Mouse (Mus musculus): ENCODE data around the gene Hist2h2aa1.
"Not testable (repeated sequence)": the region's sequence is repeated elsewhere in the genome, so short reads cannot be mapped to it uniquely, and the experiment has no call there.

Hist2h2aa1 gene

DNA sequence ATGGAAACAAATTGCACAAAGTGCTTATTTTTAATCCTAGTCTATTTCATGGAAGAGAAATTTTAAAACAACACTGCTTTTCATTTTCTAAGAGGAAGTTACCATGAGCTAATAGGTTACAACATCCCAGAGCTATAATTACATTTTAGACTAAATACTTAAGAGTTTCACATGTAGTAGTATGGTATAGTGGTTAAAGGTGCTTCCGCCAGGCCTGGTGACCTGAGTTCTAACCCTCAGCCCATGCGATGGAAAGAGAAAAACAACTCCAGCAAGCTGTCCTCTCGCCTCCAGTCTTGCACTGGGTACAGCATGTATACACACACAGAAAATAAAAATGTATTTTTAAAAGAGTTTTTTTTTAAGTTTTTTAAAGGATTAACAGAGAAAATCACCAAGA is 6.5 kb downstream of the Hist2h2aa1 start:
- DNase-seq (ENCODE audit: low spot score in 2 of 2), result no peak

DNA sequence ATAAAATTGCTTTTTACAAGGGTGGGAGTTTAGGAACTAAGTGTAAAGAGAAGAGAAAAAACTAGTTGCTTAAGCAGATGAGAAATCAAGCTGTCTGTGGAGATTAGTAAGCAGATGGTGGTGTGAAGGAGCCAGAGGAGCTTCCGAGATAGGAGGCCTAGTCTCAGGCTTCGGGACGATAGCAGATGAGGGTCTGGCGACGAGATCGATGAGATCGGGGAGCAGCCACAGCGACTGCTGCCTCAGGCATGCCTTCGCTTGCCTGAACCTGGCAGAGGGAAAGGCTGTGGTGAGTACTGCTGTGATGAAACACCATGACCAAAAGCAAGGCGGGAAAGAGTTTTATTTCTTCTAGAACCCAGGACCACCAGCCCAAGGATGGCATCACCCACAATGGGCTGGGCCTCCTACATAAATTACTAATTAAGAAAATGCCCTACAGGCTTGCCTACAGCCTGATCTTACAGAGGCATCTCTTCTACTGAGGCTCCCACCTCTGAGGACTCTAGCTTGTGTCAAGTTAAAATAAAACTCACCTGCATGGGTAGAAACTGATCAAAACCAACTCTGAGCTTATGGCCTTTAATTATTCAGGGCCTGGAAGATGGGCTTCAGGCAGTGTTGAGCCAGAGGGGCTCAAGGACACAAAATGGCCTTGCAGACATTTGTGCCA is 9.5 kb downstream of the Hist2h2aa1 start:
- no peak for DNase-seq (ENCODE audit: low spot score in 2 of 2)

DNA sequence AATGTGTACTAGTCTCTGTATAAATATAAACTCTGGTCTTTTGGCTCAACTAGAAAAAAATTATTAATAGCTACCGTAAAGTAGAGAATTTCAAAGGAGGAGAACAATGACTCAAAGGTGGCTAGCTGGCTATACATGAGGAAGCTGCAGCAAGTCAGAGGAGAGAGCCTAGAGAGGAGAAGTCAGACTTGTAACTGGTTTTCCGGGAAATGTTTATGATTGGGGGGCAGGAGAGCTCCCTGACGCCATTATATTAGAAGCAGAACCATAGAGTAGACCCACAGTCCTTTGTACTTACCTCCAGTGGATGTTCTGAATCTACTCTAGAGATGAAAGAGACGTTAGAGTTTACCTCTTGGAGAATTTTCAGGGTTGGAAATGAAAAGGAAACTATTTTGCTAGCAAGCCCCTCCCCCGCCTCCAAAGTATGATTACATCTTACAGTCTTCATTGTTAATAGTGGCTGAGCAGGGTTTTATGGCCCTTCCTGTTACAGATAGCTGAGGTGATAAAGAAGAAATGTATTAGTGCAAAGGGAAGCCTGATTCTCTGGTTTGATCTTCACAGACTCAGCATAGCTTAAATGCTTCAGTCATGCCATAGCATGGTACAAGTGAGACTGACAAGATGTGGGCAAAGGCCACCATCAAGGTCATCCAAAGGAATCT is 10.8 kb downstream of the Hist2h2aa1 start:
- no peak for DNase-seq (ENCODE audit: low spot score in 2 of 2)

DNA sequence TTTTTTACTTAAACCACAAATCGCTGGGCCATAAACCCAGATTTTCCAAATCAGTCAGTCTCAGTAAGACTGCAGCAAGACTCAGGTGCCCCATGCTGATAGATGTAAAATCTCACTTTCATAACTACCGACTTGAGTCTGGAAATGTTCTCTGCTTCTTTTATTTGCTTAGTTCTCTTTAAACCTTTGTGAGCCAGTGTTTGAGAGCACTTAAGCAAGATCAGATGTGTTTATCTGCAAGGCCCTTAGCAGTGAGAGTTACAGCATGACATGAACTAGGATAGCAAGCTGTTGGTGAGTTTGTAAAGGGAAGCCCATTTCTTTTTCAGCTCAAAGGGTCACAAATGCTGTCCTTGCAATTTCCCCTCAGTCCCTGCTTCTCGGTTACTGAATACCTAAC is 11.9 kb downstream of the Hist2h2aa1 start:
- DNase-seq (ENCODE audit: low spot score in 2 of 2), result no peak

DNA sequence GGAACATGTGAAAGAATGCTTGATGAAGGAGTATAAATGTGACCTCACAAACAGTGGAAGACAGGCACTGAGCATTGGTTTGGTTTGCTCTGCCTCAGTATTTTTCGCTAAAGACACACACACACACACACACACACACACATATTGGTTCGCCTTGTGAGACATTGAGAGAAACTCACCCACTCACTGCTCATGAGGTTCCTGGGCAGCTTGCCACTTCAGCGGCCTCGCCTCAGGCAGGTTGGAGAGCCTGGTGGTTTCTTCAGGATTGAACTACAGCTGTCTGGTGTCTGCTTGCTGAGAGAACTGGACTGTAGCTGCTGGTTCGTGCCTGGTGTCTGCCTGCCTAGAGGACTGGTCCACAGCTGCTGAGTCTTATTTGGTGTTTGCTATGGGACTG is 14.9 kb downstream of the Hist2h2aa1 start:
- no peak for DNase-seq (ENCODE audit: low spot score in 2 of 2)

DNA sequence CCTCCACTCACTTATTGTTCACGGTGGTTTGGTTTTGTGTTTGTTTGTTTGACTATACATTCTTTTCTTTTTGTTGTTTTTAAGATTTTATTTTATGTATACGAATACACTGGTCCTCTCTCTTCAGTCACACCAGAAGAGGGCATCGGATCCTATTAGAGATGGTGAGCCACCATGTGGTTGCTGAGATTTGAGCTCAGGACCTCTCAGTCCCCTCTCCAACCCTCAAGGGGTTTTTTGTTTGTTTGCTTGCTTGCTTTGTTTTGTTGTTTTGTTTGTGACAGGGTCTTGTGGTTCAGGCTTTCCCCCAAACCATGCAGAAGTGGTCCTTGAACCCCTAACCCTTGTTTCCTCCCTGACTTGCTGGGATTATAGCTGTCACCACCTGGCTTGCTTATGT is 16.3 kb downstream of the Hist2h2aa1 start:
- no peak for DNase-seq (ENCODE audit: low spot score in 2 of 2)

DNA sequence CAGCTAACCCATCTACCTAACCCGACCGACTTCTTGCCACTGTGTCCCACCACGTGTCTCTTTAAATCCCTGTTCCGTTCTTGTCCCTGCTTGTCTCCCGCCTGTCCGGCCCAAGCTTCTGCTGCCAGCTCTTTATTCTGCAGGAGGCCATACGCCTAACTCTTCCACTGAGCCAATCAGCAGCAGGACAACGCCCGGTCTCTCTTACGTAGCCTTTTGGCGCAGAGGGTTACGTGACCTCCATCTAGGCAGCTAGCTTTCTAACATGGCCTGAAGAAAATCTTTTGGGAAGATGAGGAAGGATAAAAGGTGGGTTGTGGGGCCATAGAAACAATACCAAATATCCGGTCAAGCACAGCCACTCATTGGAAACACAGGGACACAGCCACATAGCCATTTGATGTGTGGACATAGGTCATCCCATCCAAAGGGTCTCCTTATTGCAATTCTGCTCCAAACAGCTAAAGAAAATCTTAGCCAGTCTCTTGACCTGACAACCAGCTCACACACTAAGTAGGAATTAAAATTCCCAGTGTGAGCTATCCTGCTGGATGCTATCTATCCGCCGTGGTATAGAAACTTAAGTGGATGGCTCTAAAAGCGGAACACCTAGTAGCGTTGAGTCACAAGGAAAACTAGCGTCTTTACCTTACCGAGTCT is 17.0 kb downstream of the Hist2h2aa1 start:
- peak; percentile 79 to 81 for DNase-seq (ENCODE audit: low spot score in 2 of 2)

DNA sequence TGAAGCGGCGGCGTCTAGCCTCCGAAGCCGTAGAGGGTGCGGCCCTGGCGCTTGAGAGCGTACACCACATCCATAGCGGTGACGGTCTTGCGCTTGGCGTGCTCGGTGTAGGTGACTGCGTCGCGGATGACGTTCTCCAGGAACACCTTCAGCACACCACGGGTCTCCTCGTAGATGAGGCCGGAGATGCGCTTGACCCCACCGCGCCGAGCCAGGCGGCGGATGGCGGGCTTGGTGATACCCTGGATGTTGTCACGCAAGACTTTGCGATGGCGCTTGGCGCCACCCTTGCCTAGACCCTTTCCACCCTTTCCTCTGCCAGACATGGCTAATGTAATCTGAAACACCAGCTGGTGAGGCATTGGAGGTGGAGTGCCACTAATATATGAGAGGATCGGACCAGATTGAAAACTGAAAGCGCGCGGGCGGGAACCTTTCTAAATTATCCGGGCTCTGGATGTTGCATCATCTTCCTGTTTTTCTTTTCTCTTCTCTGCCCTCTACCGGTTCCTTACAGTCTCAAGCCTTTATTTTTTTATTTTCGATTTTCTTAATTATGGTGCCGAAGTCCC is 17.8 kb downstream of the Hist2h2aa1 start, which contains the start of gene Hist2h4:
Gene Hist2h4 (minus strand): TSS at position 333 of the 572 bp plus-strand sequence.
- peak; percentile 93 for DNase-seq (ENCODE audit: low spot score in 2 of 2)

DNA sequence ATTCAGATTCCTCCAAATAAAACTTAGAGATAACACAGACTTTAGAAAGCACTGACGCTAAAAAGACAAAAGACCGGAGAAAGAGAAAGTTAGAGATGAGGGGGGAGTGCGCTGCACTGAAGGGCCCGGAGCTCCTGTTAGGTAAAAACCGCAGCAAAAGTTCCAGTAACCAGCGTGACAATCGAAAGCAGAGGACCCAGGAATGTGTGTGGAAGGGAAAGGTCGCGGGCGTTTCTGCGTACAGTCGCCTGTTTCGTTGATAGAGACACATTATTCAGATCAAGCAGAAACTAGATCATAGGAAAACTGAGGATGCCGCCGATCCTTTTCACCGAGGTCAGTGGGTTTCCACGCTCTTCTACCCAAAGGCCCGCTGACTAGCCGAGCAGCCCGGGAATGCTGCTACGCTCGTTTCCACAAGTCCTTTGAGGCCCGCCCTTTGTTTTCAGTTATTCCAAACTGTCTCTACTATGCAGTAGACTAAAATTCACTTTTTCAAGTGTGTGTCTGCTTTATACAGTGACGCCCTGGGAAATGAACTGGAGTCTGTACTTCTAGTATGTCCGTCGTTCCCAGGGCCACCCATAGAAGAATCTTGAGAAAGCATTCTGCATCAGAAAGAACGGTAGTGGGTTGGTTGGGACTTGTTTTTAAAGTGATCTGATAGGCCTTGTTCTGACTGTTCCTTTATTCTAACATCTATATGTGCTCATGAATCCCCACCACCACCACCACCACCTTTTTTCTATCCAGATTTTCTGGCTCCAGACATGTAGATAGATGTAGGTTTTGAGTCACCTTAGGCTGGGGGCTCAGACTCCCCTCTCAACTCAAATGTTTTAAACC is 18.5 kb downstream of the Hist2h2aa1 start:
- no peak for DNase-seq (ENCODE audit: low spot score in 2 of 2)

DNA sequence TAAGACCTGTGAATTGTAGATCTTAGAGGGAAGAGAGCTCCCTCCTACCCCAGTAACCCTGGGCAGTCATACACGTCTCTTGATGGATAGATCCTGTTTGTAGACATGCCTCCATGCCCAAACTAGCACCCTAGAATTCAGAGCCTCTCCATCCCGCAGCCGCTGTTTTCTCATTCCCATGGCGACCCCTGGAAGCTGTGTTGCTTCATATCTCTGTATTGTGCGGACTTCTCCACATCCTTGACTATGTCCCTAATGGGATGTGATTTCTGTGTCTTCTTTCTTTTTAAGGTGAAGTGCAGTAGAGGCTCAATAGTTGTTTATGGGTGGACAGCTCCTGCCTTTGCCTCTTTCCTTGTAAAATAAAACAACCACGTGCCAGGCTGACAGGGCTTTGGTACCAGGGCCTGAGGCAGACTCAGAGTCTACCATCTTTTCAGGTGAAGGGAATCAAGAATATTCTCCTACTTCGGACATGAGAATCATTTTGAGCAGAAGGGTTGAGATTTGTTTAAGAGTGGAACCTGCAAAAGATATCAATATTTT is 19.2 kb downstream of the Hist2h2aa1 start:
- DNase-seq (ENCODE audit: low spot score in 2 of 2), result no peak

DNA sequence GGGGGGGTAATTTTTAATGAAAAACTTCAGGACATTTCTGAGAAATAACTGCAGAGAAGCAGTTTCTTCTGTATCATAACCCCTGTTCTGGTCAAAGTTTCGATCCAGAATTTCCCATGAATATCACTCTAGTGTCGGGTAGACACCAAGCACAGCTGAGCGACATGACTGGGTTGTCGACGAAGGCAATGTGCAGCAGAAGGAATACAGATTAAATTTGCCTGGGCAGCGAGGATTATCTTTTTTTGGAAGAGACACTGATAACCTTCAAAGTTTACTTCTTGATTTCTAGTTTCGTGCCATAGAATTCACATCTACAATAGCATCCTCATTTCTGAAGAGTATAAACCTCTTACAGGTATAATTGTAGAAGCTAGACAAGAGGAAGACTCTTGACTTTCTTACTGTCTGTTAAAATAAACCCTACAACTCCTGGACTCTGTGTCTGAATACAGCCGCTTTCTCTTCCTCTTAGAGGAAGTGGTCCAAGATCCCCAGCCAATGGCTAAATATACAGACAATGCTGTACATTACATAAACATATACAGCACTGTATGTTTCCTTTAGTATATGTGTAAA is 20.9 kb downstream of the Hist2h2aa1 start:
- DNase-seq (ENCODE audit: low spot score in 2 of 2), result no peak

DNA sequence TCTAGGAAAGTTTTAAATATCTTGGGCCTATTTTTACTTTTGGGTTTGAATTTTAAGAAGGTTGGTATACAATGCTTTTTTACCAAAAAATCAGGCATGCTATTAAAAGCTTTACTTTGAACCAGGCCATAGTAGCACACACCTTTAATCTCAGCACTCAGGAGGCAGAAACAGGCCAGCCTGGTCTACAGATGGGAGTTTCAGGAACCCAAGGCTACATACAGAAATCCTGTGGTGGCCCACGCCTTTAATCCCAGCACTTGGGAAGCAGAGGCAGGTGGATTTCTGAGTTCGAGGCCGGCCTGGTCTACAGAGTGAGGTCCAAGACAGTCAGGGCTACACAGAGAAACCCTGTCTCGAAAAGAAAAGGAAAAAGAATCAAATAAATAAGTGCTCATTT is 22.2 kb downstream of the Hist2h2aa1 start:
- DNase-seq (ENCODE audit: low spot score in 2 of 2), result no peak

DNA sequence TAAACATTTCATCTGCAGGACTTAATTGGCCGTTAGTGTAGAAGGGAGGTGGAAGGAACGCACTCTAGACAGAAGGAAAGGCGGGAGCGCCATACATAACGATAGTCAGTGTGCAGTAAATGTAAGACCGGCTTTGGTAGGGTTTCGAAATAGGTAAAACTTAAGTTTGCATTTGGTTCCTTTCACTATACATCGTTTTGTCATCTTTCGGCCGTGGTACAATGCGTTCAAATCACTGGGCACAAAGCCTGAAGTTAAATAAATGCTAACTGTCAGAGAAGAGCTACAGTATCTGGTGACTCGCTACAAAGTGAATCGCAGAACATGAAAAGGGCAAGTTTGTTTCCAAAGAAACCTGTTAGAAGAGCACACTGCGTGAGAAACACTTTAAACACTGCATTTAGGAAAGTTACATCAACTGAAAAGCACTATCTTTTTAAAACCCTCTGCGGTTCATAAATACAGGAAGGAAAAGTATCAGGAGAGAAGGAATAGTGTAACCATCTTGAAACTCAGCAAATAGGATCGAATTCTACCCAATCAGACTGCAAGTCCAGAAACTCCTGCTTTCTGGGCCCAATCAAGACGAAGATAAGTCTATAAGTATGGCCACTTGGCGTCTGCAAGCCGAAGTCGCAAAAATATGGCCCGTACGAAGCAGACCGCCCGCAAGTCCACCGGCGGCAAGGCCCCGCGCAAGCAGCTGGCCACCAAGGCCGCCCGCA is 22.9 kb downstream of the Hist2h2aa1 start, which contains the start of gene Hist2h3b:
Gene Hist2h3b (plus strand): TSS at position 604 of the 725 bp plus-strand sequence.
- DNase-seq (ENCODE audit: low spot score in 2 of 2), result peak; percentile 75 to 77

DNA sequence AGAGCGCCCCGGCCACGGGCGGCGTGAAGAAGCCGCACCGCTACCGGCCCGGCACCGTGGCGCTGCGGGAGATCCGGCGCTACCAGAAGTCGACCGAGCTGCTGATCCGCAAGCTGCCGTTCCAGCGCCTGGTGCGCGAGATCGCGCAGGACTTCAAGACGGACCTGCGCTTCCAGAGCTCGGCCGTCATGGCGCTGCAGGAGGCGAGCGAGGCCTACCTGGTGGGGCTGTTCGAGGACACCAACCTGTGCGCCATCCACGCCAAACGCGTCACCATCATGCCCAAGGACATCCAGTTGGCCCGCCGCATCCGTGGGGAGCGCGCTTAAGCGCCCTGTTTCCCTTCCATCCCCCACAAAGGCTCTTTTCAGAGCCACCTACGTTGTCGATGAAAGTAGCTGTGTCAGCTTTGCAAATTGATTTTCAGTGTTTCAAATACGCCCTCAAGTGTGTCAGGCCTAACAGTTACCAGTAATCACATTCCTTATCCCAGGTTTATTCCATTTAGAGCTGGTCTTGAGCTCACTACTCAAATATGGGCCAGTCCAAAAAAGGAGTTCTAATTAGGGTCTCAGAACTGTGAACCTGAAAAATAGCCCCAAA is 23.6 kb downstream of the Hist2h2aa1 start:
- DNase-seq (ENCODE audit: low spot score in 2 of 2), result not testable (repeated sequence)

DNA sequence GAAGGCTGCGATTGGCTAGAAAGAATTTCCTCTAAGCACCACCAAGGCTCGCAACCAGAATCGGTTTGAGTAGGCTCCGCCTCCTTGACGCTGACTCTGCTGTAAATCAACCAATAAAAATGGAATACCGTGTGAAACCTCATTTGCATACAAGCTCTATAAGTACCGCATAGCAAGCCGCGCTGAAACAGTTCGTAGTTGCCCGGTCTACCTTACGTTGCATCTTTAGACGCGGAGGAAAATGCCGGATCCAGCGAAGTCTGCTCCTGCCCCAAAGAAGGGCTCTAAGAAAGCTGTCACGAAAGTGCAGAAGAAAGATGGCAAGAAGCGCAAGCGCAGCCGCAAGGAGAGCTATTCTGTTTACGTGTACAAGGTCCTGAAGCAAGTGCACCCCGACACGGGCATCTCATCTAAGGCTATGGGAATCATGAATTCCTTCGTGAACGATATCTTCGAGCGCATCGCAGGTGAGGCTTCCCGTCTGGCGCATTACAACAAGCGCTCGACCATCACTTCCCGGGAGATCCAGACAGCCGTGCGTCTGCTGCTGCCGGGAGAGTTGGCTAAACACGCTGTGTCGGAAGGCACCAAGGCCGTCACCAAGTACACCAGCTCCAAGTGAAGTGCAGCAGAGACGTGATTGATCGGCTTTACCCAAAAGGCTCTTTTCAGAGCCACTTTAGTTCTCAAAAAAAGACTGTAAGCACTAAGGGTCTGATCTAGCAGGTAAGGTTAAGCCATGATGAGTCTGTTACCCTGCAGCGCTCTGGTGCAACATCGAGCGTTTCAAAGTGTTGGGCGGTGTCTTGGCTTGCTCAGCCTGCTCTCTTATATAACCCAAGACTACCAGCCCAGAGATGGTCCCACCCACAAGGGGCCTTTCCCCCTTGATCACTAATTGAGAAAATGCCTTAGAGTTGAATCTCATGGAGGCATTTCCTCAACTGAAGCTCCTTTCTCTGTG is 24.5 kb downstream of the Hist2h2aa1 start, which contains the start of gene Hist2h2bb:
Gene Hist2h2bb (plus strand): TSS at position 242 of the 964 bp plus-strand sequence.
- DNase-seq (ENCODE audit: low spot score in 2 of 2), result peak; percentile 82 to 87

DNA sequence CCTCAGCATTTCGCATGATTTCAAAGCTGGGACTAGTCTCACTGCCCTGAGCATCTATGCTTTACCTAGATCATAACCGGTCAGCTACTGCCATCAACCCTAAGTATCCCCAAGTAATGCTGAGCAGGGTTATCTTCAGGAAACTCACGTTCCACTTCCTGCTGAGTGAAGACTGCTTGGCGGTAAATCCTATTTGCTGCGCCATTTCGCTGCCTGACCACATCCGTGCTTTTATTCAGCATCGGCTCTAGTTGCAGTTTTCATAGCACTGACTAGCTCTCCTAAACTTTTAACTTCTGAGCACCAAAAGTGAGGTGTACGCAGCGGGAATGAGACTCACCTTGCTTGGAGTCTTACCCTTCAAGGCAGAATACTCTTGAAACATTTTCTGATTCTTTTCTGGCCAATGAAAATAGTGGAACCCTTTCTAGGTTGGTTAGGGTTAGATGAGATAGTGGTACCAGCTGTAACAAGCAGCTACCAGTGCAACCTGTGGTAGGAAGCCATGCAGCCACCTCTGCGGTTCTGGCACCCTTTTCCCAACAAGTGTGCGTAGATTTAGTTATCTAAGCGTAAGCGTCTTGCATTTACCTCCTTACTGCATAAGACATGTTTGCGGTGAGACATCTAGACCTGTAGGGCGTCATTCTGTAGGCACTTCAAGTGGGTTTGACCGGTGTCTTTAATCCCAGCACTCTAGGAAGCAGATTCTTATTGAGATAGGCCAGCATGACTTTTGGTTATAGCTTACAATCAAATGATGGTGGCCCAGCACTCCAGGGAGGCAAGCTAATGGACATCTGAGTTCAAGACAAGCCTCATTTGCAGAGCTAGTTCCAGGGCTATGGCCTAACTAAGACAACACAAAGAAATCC is 28.5 kb downstream of the Hist2h2aa1 start:
- no peak for DNase-seq (ENCODE audit: low spot score in 2 of 2)

DNA sequence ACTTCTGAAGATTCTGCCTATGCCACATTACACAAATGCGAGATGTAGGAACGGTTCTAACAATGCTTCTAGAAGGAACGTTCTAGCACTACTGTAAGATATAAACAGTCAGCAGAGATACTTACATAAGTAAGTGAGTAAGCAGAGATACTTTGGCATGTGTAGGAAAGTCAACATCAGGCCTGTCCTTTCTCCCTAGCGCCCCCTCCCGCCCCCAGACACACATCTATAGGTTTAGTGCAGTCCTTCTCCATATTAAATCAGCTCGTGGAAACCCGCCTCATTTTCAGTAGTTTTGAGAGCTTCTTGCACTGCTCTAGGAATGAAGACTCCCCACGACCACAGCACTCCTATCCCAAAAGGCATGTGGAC is 32.1 kb downstream of the Hist2h2aa1 start:
- peak; percentile 41 to 67 for DNase-seq (ENCODE audit: low spot score in 2 of 2)

All from urinary bladder, postnatal 4 days (tissue).